Mouse (Mus musculus): ENCODE results near the gene Gm37240.

Gene Gm37240

DNA sequence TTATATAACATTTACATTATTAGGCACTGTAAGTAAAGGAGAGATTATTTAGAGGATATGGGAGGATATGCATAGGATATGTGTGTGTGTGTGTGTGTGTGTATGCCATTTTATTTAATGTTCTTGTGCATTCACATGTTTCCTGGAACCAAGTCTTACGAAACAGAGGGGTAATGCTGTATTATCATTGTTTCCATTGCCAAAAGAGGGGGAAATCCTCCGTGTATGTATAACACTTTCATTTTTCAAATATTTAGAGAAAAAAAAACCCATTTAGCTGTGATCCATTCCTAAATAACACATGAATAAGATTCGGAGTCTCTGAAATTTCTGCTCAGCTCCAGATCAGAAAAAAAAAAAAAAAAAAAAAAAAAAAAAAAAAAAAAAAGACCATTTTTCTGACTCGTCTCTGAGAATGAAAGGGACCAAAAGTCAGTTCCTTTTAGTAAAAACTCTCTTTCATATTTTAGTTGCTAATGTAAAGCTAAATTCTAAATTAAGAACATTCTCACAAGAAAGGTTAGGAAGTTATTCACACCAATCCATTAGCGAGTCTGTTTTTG, 378.5 kb downstream of the Gm37240 start:
- in situ Hi-C loops (cut with MboI, MseI) = no loop called here

DNA sequence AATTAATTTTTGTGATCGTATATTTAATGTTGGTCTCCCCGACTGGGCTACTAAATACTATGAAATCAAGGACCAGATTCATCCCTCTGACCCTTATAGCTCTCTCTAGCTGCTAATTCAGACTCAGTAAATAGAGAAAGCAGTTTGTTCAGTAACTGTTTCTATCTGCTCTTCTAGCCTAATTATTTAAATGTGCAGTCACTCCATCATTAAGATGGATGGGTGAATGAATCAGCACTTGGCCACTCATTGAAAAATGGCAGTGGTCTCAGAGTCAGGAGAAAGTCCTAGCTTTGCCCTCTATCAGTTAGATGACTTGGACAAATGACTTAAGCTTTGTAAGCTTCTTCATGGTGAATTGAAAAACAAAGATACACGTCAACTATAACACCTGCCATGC, 387.2 kb downstream of the Gm37240 start:
- in situ Hi-C loops (cut with MboI, MseI) = no loop called here

DNA sequence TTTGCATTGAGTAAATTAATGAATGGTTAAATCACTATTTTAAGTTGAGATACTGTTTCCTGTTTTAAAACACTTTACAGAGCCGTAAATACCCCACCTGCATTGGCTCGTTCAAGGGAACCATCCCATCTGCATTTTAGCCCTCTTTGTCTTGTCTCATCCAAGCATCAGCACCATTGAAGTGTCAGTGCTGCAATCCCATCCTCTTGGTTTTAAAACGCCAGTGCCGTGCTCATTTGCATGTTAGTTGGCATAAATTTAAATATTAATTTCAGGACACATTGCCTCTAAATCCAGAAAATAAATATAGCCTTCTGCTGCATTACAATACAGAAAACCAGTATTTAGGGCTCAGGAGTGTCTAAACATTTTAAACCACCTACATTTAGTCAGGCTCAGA, 391.2 kb downstream of the Gm37240 start:
- in situ Hi-C loops (cut with MboI, MseI) = no loop called here

DNA sequence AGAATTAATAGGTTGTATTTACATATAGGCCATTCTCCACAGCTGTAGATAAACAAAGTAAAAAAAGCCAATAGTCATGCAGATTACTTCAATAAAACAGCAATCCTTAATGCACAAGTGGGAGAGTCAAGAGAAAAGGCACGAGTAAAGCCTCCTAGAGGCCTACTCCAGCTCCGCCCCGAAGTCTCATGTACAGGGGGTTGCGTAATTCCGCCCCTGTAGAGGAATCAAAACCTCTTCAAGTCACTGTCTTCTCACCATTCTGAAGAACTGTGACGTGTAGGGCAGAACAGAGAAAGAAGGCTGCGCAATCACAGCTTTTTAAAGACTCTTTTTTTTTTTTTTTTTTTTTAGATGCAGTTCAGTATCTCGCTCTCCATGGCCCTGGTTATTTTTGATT, 393.5 kb downstream of the Gm37240 start:
- in situ Hi-C loops (cut with MboI, MseI) = no loop called here

DNA sequence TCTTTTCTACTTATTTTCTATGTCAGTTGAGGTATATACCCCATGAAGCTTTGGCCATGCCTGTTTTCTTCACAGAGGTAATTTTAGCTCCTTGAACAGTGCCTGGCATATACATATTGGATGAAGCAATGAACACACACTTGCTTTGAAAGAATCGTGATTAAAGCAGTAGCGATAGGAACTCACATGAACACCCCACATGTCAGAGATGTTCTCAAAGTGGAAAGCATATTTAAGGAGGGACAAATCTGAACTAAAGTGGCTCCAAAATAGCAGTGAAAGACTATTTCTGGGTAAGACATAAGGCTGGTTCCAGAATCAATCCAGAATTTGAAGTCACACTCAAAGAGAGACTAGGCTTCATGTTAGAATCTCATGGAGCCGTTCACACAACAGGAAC, 397.1 kb downstream of the Gm37240 start:
- in situ Hi-C loops (cut with MboI, MseI) = no loop called here

DNA sequence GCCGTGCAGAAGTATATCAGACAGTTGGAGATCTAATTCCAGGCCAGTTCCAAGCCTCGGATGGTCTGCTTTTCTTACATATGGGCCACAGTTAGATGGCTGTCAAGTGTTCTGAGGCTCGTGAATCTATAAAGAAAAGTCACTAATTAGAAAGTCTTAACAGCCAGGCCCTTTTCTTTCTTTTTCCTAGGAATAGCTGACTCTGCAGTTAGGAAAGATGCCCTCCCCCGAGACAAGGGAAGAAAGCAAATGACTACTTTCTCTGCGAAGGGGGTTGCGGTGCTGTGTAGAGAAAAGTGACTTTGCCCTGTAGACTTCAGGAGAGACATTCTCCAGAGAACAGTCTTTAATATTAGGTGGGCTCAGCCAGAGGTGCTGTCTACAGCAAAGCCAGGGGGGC, 399.9 kb downstream of the Gm37240 start:
- in situ Hi-C loops (cut with MboI, MseI) = no loop called here

DNA sequence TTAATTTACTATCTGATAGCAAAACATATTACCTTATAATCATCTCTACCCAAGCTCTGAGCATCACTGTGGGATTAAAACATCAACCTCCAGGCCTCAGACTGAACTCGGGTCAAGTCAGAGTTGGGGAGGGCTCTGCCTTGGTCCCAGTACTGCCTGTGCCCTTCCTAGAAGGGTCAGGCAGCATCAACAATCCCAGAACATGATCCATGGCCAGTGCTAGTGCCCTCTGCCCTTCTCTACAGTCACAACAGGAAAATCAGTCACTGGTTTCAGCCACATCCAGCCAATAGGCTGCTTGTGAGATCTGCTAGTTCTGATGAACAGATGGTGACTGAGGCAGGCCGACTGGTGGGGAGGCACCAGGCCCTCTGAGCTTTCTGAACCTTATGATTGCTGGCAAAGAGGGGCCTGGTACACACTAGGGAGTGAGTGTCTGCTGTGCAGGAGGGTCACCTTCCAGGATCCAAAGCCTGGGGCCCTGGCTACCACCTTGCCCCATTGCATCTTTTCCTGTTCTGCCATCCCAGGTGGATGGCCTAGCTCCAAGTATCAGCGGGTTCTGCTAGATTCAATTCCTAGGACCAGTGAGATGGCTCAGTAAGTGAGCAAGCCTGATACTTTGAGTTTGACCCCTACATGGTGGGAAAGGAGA, 401.7 kb downstream of the Gm37240 start:
- in situ Hi-C loops (cut with MboI, MseI) = no loop called here

DNA sequence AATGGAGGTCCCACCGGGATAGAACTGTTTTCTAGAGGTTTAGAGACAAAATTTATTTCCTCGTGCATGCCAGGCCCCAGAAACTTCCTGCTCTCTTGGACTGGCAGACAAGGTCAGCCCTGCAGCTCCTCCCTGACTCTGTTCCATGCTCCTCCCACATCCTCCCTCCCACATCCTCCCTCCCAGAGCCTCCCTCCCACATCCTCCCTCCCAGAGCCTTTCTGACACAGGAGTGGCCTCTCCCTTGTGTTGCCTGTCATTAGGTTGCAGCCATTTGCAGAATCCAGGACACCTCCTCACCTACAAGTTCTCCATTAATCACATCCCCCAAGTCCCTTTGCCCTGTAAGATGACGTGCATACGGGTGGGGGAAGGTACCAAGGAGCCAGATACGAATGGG, 404.7 kb downstream of the Gm37240 start:
- in situ Hi-C loops (cut with MboI, MseI) = no loop called here

DNA sequence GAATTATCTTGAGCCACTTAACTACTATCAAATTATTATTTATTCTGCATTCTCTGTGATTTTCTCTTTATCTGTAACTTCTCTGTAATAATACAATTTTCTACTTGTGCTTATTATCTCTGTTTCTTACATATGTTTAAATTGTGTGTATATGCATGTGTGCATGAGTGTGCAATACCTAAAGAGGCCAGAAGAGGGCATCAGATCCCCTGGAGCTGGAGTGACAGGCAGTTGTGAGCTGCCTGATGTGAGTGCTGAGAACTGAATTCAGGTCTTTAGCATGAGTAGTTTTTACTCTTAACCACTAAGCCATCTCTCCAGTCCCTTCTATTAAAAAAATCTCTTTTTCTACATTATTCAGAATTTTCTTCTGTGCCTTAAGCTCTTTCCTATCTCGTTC, 406.7 kb downstream of the Gm37240 start:
- in situ Hi-C loops (cut with MboI, MseI) = no loop called here

DNA sequence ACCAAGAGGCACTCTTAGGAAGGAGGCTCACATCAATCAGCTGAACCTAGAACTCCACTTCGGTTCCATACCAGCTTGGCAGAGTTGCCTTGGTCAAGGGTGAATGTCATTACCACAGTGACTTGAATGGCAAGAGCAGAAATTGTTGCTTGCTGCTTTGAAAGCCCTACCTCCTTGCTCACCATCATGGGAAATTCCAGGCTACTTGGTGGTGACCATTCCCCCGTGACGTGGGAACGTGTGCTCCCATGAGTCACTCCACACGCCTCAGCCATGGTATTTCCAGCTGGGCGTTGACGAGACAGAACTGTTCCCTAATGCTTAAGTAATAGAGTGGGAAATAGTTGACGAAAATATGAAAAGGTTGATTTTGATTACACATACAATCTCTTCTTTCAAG, 408.6 kb downstream of the Gm37240 start:
- in situ Hi-C loops (cut with MboI, MseI) = no loop called here

DNA sequence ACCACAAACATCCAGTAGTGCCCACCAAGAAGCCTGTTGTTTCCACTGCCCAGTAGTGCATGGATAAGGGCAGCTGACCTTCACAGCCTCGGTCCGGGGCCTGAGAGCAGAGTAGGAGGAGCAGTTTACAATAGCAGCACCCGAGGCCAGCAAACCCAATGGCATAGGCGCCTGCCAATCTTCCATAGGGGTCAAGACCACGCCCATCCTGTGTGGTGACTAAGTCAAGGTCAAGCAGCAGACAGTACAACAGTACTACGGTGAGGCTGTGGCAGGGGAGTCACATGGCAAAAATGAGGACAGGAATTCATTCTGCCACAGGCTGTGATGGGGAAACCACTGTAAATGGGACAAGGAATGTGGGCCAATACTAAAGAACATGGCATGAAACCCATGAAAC, 417.6 kb downstream of the Gm37240 start:
- in situ Hi-C loops (cut with MboI, MseI) = no loop called here

DNA sequence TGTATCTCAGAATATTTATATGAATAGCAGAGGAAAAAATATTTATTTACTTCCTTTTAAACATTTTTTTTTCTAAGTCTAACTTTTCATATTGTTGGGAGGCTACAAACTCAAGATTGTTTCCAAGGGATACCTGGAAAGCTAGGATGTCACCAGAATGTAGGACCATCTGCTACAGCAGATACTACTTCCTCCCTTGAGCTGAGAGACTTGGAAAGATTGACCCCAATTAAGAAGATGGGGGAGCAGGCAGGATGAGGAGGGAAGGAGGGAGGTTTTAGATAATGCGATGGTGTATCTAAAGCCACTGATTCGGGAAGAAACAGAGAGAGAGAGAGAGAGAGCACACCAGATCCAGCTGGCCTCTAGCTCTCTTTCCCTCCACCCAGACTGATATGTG, 418.3 kb downstream of the Gm37240 start:
- in situ Hi-C loops (cut with MboI, MseI) = no loop called here

DNA sequence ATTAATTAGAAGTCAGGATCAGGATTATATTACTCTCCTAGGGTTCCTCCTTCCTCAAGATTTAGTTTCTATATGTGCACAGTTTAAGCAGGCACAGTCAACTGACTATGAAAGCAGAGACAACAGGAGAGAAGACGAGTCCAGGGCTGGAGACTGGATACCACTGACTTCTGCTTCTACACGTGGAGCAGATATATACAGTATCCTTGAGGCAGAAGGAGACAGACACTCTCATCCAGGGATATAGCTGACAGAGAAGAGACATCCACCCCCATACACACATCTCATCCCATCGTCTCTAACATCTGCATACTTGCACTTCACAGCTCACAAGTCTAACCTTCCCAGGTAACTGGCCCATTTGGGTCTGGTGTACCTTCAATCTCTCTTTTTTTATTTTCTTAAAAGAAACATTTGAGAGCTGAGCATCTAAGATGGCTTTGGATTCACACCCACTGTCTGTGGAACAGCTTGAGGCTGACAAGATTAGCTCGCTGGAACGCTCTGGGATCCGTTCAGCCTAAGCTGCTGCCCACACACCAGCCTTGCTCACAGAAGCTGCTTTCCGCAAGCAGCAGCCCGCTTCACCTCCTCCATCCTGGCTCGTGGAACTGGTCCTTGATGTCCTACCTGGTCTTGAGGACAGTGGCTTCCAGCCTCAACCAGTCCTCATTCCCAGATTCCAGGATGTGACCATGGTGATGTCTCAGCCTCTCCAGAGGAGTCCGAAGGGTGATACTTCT, 421.9 kb downstream of the Gm37240 start:
- in situ Hi-C loops (cut with MboI, MseI) = no loop called here

DNA sequence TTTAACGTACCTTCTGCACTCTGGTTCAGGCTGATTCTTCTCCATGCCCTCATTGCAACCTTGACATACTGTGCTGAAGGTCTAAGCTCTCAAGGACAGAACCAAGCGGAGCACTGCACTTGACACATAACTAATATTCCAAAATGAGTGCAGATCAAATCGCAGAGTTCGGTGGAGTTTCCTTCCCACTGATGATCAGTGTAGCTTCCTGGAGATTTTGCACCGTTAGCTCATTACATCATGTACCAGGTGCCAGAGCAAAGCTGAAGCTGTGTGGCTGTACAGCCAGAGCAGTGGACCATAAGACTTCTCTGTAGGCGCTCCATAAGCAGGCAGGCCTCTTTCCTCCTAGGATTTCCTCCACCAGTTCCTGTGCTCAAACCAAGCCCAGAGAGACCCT, 427.3 kb downstream of the Gm37240 start:
- in situ Hi-C loops (cut with MboI, MseI) = no loop called here

DNA sequence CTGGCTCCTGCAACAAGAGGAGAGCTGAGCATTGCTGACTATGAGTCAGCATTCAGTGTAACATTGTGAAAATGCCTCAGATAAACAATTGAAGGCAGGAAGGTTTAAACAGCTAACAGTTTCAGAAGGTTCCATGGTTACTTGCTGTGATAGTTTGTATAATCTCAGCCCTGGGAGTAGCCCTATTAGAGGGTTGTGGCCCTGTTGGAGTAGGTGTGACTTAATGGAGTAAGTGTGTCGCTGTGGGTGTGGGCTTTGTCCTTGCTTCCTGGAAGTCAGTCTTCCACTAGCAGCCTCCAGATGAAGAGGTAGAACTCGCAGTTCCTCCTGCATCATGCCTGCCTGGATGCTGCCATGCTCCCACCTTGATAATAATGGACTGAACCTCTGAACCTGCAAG, 430.3 kb downstream of the Gm37240 start:
- in situ Hi-C loops (cut with MboI, MseI) = no loop called here

DNA sequence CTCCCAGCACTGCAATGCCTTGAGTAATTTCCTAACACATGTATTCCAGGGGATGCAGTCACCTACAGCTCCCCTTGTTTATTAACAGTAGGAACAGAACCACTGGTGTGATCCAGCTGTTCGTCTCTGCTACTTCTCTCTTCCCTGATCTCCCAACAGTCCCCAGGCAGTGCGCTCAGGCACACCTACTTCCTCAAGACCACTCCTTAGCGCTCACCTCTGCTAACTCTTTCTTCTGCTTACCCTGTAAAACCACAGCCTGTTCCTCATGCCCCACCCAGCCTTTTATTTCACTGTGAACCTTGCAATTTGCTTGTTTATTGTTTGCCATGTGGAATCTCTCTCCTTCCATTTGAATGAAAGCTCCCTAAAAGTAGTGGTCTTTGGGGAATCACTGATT, 431.9 kb downstream of the Gm37240 start:
- in situ Hi-C loops (cut with MboI, MseI) = no loop called here

DNA sequence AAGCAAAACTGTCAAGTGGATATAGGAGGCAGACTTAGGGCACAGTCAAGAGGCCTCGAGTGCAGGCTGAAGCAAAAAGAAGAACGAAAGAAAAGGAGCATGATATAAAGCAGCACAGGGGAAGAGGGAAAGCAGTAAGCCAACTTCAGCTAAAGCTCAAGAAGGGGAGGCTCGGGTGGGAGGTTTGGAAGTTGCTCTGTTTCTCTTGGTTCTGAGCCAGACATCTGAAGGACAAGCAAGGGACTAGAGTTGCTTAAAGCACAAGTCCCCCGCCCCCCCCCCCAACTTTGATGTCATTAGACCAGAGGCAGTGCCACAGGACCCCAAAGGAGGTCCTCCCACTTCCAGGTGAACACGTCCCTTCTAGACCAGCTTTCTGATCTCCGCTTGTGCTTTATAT, 433.3 kb downstream of the Gm37240 start:
- in situ Hi-C loops (cut with MboI, MseI) = no loop called here

DNA sequence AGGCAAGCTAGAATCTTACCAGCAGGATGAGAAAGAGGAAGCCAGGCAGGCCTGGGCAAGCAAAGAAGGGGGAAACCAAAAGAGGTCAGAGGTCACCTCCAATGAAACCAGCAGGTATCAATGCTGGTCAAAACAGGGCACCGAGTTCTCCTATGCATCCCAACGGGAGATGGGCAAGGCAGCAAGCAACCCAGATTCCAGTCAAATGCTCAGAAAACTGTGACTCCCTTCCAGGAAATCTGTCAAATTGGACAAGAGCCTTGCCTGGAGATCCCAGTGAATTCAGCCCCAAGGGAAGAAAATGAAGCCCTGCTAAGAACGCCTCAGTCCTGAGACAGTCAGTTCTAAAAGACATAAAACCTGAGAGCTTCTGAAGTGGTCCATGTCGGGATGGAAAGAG, 437.9 kb downstream of the Gm37240 start:
- in situ Hi-C loops (cut with MboI, MseI) = no loop called here

DNA sequence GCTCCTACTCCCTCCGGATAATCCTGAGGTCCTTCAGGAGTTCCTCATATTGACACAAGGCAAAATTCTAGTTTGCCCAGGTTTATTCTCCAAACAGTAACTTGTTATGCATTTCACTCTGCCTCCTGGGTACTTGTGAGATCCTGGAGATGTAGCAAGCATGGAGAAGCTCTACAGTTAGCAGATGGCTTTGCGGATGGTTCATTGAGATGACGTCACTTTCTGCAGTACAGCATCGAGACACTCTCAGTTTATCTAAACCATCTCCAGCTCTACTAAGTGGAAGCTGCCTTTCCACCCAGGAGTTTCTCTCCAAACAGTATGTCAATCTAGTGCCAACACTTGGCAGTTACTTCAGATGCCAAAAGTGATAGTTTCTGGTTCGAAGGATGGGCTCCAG, 444.5 kb downstream of the Gm37240 start:
- in situ Hi-C loops (cut with MboI, MseI) = no loop called here

DNA sequence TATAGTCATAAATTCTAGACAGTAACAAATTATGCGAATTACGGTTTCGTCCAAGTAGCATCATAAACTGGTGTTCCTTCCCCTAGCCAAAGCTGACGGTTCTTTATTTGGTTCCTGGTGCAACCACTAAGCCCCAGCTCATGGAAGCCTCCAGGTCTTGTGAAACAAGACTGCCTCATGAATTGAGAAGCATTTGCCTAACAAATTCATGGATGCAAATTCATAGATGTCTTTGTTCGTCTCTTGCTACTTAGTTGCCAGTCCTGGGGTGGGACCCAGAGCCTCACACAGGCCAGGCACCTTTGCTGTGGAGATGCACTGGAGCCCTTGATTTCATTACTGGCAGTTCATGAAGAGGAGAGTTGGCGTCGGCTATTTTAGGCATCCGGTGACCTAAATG, 445.1 kb downstream of the Gm37240 start:
- in situ Hi-C loops (cut with MboI, MseI) = no loop called here

DNA sequence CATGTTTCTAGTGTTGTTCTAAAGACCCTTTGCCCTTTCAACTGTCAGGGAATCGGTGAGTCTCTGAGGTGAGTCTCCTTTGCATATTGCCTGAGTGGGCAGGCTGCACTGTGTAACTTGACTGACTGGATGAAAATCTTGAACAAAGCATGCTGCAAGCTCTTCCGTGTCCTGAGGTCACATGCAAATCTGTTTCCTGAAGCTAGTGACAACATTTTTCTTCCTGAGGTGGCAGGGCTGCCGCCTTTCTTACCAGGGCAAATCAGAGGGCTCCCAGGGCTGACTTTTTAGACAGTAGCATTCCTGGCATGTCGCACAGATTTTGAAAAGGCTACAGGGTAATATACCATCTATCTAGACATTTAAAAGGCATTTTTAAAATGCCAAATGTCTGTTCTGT, 451.9 kb downstream of the Gm37240 start:
- in situ Hi-C loops (cut with MboI, MseI) = no loop called here

DNA sequence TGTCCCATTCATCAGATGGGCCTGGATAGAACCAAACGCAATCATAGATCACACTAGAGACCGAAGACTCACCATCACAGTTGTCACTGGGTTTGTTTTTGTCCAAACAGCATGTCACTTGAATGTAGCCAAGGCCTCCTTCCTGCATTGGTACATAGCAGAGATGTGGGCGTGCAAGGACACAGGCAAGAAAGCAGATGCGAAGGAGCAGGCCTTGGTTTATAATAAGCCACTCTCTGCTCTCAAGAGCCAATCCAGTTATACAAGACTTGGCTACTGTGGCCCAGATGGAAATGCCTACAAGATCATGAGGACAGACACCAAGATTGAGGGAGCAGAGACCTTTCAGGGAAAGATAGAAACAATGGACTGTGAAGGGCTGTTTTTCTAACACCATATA, 456.1 kb downstream of the Gm37240 start:
- in situ Hi-C loops (cut with MboI, MseI) = no loop called here

DNA sequence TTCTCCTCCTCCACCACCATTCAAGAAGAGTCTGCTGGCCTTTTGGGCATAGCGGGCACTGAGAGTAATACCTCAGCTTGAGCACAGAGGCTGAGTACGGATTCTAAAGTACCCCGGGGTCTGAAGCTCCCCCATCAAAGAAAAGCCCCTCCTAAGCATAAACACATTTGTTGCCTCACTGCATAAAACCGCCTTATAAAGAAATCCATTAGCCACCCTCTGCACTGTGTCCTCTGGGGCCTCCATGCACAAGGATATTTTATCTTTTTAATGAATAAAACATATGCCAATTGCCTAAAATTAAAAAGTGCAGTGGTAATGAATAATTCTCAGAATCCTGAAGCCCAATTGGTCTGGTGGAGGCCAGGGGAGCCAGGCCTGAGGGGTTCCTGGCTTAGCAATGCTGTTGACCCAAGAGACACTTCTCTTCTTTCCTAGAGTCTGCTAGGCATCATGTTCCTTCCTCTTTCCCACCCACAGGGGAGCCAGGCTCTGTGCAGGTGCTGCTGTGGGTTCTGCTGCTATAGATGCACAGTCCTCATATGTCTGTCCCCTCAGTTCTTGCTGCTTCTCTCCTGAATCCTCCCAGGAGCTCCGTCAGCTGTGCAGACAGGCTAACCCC, 463.8 kb downstream of the Gm37240 start:
- in situ Hi-C loops (cut with MboI, MseI) = no loop called here
